Mouse (Mus musculus) myocyte (in vitro differentiated cells): ENCODE data around the gene Duox2. TPM values are rescaled to one million over a fixed set of nuclear protein-coding genes. Genes with fewer than 3 reads are reported as not detected.

ENCODE experiments used
- H3K27me3 ChIP-seq: one replicate; pipeline ENCODE4 v1.6.1; 2011; ENCODE audit not compliant: control insufficient read depth, insufficient read depth, insufficient read length
- H3K36me3 ChIP-seq: one replicate; pipeline ENCODE4 v1.6.1; 2011; ENCODE audit not compliant: control insufficient read depth, insufficient read depth
- H3K4me2 ChIP-seq: one replicate; pipeline ENCODE4 v1.6.1; 2011; ENCODE audit warnings: low read depth, control low read depth
- H3K4me3 ChIP-seq: one replicate; pipeline ENCODE4 v1.5.1; 2011; ENCODE audit warnings: mild to moderate bottlenecking, control low read depth, moderate library complexity
- H3K79me2 ChIP-seq: one replicate; pipeline ENCODE4 v1.6.1; 2011; ENCODE audit not compliant: control insufficient read depth, insufficient read depth
- H3ac ChIP-seq: one replicate; pipeline ENCODE4 v1.6.1; 2011; ENCODE audit not compliant: control insufficient read depth, insufficient read length
- CEBPB ChIP-seq: IDR thresholded peaks from 2 replicates; pipeline ENCODE4 v1.6.1; 2011; ENCODE audit warnings: mild to moderate bottlenecking, moderate library complexity; ENCODE audit not compliant: poor library complexity, insufficient read depth, severe bottlenecking
- E2F4 ChIP-seq: IDR thresholded peaks from one replicate; pipeline ENCODE4 v1.6.1; 2011; ENCODE audit warnings: mild to moderate bottlenecking, control low read depth, moderate library complexity; ENCODE audit not compliant: insufficient read depth
- MAX ChIP-seq: IDR thresholded peaks from one replicate; pipeline ENCODE4 v1.6.1; 2011; ENCODE audit warnings: low read depth, mild to moderate bottlenecking, control low read depth
- MYOD1 ChIP-seq, 3 experiments: IDR thresholded peaks; one replicate each; pipeline ENCODE4 v1.6.1; 2011; ENCODE audit warnings: control low read depth in 2 of 3, low read depth in 2 of 3, mild to moderate bottlenecking in 2 of 3, moderate library complexity in 1 of 3; ENCODE audit not compliant: insufficient read length in 2 of 3, control insufficient read depth in 1 of 3
- MYOG ChIP-seq, 3 experiments: IDR thresholded peaks; one replicate each; pipeline ENCODE4 v1.6.1; 2011; ENCODE audit warnings: control low read depth in 2 of 3, low read depth in 2 of 3, mild to moderate bottlenecking in 2 of 3; ENCODE audit not compliant: insufficient read length in 2 of 3, control insufficient read depth in 1 of 3, insufficient read depth in 1 of 3
- POLR2A ChIP-seq: IDR thresholded peaks from one replicate; pipeline ENCODE4 v1.6.1; 2011; ENCODE audit warnings: low read depth, mild to moderate bottlenecking, control low read depth, moderate library complexity; ENCODE audit not compliant: insufficient read length
- POLR2AphosphoS2 ChIP-seq: IDR thresholded peaks from one replicate; pipeline ENCODE4 v1.6.1; 2011; ENCODE audit warnings: low read depth, control low read depth; ENCODE audit not compliant: insufficient read length
- REST ChIP-seq: IDR thresholded peaks from one replicate; pipeline ENCODE4 v1.6.1; 2011; ENCODE audit warnings: mild to moderate bottlenecking, control low read depth, moderate library complexity; ENCODE audit not compliant: insufficient read depth, insufficient read length
- SRF ChIP-seq: IDR thresholded peaks from one replicate; pipeline ENCODE4 v1.6.1; 2011; ENCODE audit warnings: low read depth; ENCODE audit not compliant: control insufficient read depth, insufficient read length
- TCF12 ChIP-seq: IDR thresholded peaks from one replicate; pipeline ENCODE4 v1.6.1; 2011; ENCODE audit warnings: mild to moderate bottlenecking, control low read depth; ENCODE audit not compliant: poor library complexity, insufficient read depth, severe bottlenecking
- TCF3 ChIP-seq: IDR thresholded peaks from one replicate; pipeline ENCODE4 v1.6.1; 2011; ENCODE audit warnings: low read depth, control low read depth; ENCODE audit not compliant: insufficient read length
- USF1 ChIP-seq: IDR thresholded peaks from one replicate; pipeline ENCODE4 v1.6.1; 2011; ENCODE audit warnings: low read depth, mild to moderate bottlenecking, control low read depth, moderate library complexity
- polyA plus RNA-seq: library from polyadenylated mRNA; unstranded; fragments of >200 nt; fragmentation: generic; extraction: Trizol; gene quantifications from one replicate; pipeline ENCODE4 v1.2.1, GENCODE M21; 2012; ENCODE audit warnings: missing spikeins

Duox2 gene
- polyA plus RNA-seq, 1 experiment: 0.12 TPM

- H3K27me3 ChIP-seq: no peaks in the 10 kb centered on the region
- H3K79me2 ChIP-seq: no peaks in the 10 kb centered on the region
- H3ac ChIP-seq: no peak overlapping the region
- no peak for TF ChIP-seq POLR2A
- TF ChIP-seq USF1: no peak
- no peak for TF ChIP-seq MYOD1 (IDR thresholded peaks at IDR 0.05; ENCODE audit: control insufficient read depth in 1 of 3, insufficient read length in 2 of 3, low read depth in 2 of 3)
- no peak for TF ChIP-seq MAX
- no peak for TF ChIP-seq TCF3
- TF ChIP-seq CEBPB: no peak
- TF ChIP-seq POLR2AphosphoS2: no peak
- TF ChIP-seq MYOG (IDR thresholded peaks at IDR 0.05; ENCODE audit: control insufficient read depth in 1 of 3, insufficient read depth in 1 of 3, insufficient read length in 2 of 3, low read depth in 2 of 3): no peak
- TF ChIP-seq REST: no peak
- no peak for TF ChIP-seq E2F4
- no peak for TF ChIP-seq SRF
- no peak for TF ChIP-seq TCF12
- H3K4me2 ChIP-seq: no peak overlapping the region
- no peak overlapping the region for H3K4me3 ChIP-seq
- no peaks in the 10 kb centered on the region for H3K36me3 ChIP-seq
Observed at GRCm38 (mm10) chr2:122240735-122241134, 57.5 kb downstream of the Duox2 start.

GRCm38 (mm10) chr2:122237891-122238470 is 60.3 kb downstream of the Duox2 start:
- Histone ChIP-seq H3K4me2 (peak overlapping the region; percentile 13), H3K79me2 (no peaks in the 10 kb centered on the region), H3K27me3 (no peaks in the 10 kb centered on the region)

GRCm38 (mm10) chr2:122236321-122236720 is 61.9 kb downstream of the Duox2 start:
- Histone ChIP-seq H3K4me3 (no peak overlapping the region), H3K4me2 (no peak overlapping the region), H3K27me3 (no peaks in the 10 kb centered on the region), H3K36me3 (no peaks in the 10 kb centered on the region), H3K79me2 (no peaks in the 10 kb centered on the region), H3ac (no peak overlapping the region)
- no peak for TF ChIP-seq POLR2A
- no peak for TF ChIP-seq REST
- TF ChIP-seq POLR2AphosphoS2: no peak
- TF ChIP-seq MYOD1 (IDR thresholded peaks at IDR 0.05; ENCODE audit: control insufficient read depth in 1 of 3, insufficient read length in 2 of 3, low read depth in 2 of 3): no peak
- TF ChIP-seq CEBPB: no peak
- no peak for TF ChIP-seq MAX
- TF ChIP-seq MYOG (IDR thresholded peaks at IDR 0.05; ENCODE audit: control insufficient read depth in 1 of 3, insufficient read depth in 1 of 3, insufficient read length in 2 of 3, low read depth in 2 of 3): no peak
- TF ChIP-seq E2F4: no peak
- no peak for TF ChIP-seq SRF
- TF ChIP-seq TCF3: no peak
- no peak for TF ChIP-seq USF1
- no peak for TF ChIP-seq TCF12

More at GRCm38 (mm10) chr2:122237891-122238470, 60.3 kb downstream of the Duox2 start:
- Histone ChIP-seq H3K4me3 (no peak overlapping the region), H3ac (no peak overlapping the region), H3K36me3 (no peaks in the 10 kb centered on the region)
- TF ChIP-seq E2F4: no peak
- no peak for TF ChIP-seq TCF3
- TF ChIP-seq REST: no peak
- TF ChIP-seq MAX: no peak
- no peak for TF ChIP-seq MYOG (IDR thresholded peaks at IDR 0.05; ENCODE audit: control insufficient read depth in 1 of 3, insufficient read depth in 1 of 3, insufficient read length in 2 of 3, low read depth in 2 of 3)
- no peak for TF ChIP-seq MYOD1 (IDR thresholded peaks at IDR 0.05; ENCODE audit: control insufficient read depth in 1 of 3, insufficient read length in 2 of 3, low read depth in 2 of 3)
- TF ChIP-seq SRF: no peak
- no peak for TF ChIP-seq CEBPB
- no peak for TF ChIP-seq POLR2AphosphoS2
- TF ChIP-seq TCF12: no peak
- TF ChIP-seq USF1: no peak
- TF ChIP-seq POLR2A: no peak

GRCm38 (mm10) chr2:122235425-122235824 is 62.8 kb downstream of the Duox2 start:
- peak overlapping the region; percentile 80 for H3K4me3 ChIP-seq
- no peak for TF ChIP-seq SRF
- H3K36me3 ChIP-seq: no peaks in the 10 kb centered on the region
- no peaks in the 10 kb centered on the region for H3K27me3 ChIP-seq
- no peak overlapping the region for H3ac ChIP-seq
- H3K79me2 ChIP-seq: no peaks in the 10 kb centered on the region
- H3K4me2 ChIP-seq: peak overlapping the region; percentile 92

- Histone ChIP-seq H3K4me2 (peak within 1 kb of the TSS; percentile 92), H3K36me3 (no peaks in the 10 kb centered on the region), H3K79me2 (no peaks in the 10 kb centered on the region), H3K27me3 (no peaks in the 10 kb centered on the region), H3ac (peak within 1 kb of the TSS; percentile 46), H3K4me3 (peak within 1 kb of the TSS; percentile 80)
- TF ChIP-seq E2F4 (no peak), REST (no peak), SRF (no peak), USF1 (peak; percentile 78), POLR2A (peak; percentile 40)
Observed at GRCm38 (mm10) chr2:122234611-122235288, 63.5 kb downstream of the Duox2 start, which contains the start of gene Sord. Sord (plus strand) TSS chr2:122234749.
